Mouse (Mus musculus) hindbrain, embryonic 15.5 days (tissue): Measurements from ENCODE around the gene Oscar. TPM values are rescaled to one million over a fixed set of nuclear protein-coding genes. Genes with fewer than 3 reads are reported as not detected.
"Not testable (repeated sequence)": the region's sequence is repeated elsewhere in the genome, so short reads cannot be mapped to it uniquely, and the experiment has no call there.

Source experiments
- ATAC-seq: fragments of 200-750 bp; cut with Nextera tagmentation; 2 replicates; pipeline ENCODE4 v1.8.0; 2017; ENCODE audit warnings: low read depth, moderate number of reproducible peaks, moderate TSS enrichment; ENCODE audit not compliant: low FRiP score
- H3K27ac ChIP-seq: fragments of 300-500 bp; sonication (generic); replicated peaks from 2 replicates; pipeline ENCODE4 v1.5.1; 2015; ENCODE audit warnings: mild to moderate bottlenecking, inconsistent platforms
- H3K27me3 ChIP-seq: fragments of 300-500 bp; sonication (generic); 2 replicates; pipeline ENCODE4 v1.6.1; 2015; ENCODE audit warnings: control low read depth, inconsistent platforms
- H3K36me3 ChIP-seq: fragments of 300-500 bp; sonication (generic); 2 replicates; pipeline ENCODE4 v1.6.1; 2015; ENCODE audit warnings: control low read depth, inconsistent platforms
- H3K4me1 ChIP-seq: fragments of 300-500 bp; sonication (generic); replicated peaks from 2 replicates; pipeline ENCODE4 v1.6.1; 2015; ENCODE audit warnings: control low read depth, inconsistent platforms
- H3K4me2 ChIP-seq: fragments of 300-500 bp; sonication (generic); 2 replicates; pipeline ENCODE4 v1.6.1; 2015; ENCODE audit warnings: moderate library complexity, mild to moderate bottlenecking, inconsistent platforms
- H3K4me3 ChIP-seq: fragments of 300-500 bp; sonication (generic); 2 replicates; pipeline ENCODE4 v1.5.1; 2015; ENCODE audit warnings: mild to moderate bottlenecking, inconsistent platforms
- H3K9ac ChIP-seq: fragments of 300-500 bp; sonication (generic); 2 replicates; pipeline ENCODE4 v1.6.1; 2015; ENCODE audit warnings: inconsistent platforms
- H3K9me3 ChIP-seq: fragments of 300-500 bp; sonication (generic); 2 replicates; pipeline ENCODE4 v1.6.1; 2016; ENCODE audit warnings: control low read depth, inconsistent platforms
- WGBS: fragments of 180-500 bp; shearing (Covaris S2); methylation state at CpG from one replicate; pipeline ENCODE4 v1.1.7; 2015; 5-methylcytosine and 5-hydroxymethylcytosine counted together
- polyA plus RNA-seq: library from polyadenylated mRNA; unstranded; fragments of >200 nt; fragmentation: Nextera tagmentation; extraction: Ambion mirVana; gene quantifications from 2 replicates; pipeline ENCODE4 v1.2.1, GENCODE M21; 2015

Gene Oscar
- polyA plus RNA-seq, 1 experiment from 2014 or later = 0.66 TPM

DNA sequence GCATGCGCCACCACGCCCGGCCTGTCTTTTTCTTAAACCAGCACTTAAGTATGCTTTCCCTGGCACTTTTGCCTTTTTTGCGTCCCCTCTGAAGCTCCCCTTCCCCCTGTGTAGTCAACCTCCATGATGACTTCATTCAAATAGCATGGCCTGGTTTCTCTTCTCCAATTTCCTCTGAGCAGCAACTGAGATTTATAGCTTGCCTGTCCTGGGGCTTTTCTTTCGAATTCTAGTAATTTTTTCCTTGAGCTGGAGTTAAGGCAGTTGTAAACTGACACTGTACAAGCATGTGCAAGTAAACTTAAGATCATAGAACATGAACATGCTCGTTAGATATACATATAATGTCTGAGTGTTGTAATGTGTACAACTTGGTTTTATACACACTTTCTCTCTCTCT, 8.6 kb downstream of the Oscar start:
- H3K36me3 ChIP-seq = no peaks in the 10 kb centered on the region
- no peak for ATAC-seq
- H3K9me3 ChIP-seq = no peaks in the 10 kb centered on the region
- H3K4me3 ChIP-seq = no peak overlapping the region
- no peak overlapping the region for H3K9ac ChIP-seq
- WGBS = 89% methylated on average over 6 of the region's 6 CpGs
- H3K27ac ChIP-seq = no peak overlapping the region
- no peaks in the 10 kb centered on the region for H3K4me1 ChIP-seq
- H3K27me3 ChIP-seq = no peaks in the 10 kb centered on the region
- no peak overlapping the region for H3K4me2 ChIP-seq

DNA sequence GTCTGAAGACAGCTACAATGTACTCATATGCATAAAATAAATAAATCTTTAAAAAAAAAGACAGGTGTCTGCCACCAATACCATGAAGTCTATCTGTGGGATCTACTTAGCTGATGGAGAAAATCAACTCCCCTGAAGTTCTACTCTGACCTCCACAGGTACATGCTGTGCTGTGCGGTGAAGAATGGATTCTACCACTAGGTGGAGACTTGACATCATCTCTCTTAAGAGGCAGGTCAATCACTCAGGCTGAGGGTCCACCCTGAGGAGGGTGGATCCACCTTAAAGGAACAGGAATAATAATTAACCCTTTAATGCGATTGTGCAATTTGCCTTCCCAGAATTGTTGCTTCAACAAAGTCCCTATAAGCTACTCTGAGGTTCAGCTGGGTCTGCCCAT, 9.2 kb downstream of the Oscar start:
- Histone ChIP-seq H3K27me3 (no peaks in the 10 kb centered on the region), H3K9me3 (no peaks in the 10 kb centered on the region), H3K4me2 (no peak overlapping the region), H3K36me3 (no peaks in the 10 kb centered on the region), H3K4me1 (no peaks in the 10 kb centered on the region), H3K4me3 (no peak overlapping the region), H3K27ac (no peak overlapping the region), H3K9ac (no peak overlapping the region)
- peak; percentile 49; the same call in 1 of the 2 replicates for ATAC-seq
- 16% methylated on average over 2 of the region's 2 CpGs for WGBS

DNA sequence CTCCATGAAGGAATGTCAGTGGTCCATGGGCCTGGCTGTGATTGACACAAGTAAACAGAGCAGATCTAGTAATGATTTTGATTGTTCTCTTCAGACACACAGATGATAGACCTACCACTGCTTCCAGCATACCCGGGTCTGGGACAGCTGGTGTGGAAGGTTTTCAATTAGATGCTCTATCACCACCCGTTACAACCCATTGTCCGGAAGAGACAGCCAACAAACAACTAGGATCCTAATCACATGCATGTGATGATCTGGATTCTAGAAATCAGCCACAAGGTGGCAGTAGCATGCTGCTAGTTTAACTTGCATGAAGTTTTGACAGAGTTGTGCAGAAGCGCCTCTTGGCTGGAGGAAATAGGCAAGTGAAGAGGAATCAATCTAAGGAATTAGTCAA, 14.8 kb downstream of the Oscar start:
- no peaks in the 10 kb centered on the region for H3K9me3 ChIP-seq
- WGBS = 7% methylated on average over 4 of the region's 4 CpGs

DNA sequence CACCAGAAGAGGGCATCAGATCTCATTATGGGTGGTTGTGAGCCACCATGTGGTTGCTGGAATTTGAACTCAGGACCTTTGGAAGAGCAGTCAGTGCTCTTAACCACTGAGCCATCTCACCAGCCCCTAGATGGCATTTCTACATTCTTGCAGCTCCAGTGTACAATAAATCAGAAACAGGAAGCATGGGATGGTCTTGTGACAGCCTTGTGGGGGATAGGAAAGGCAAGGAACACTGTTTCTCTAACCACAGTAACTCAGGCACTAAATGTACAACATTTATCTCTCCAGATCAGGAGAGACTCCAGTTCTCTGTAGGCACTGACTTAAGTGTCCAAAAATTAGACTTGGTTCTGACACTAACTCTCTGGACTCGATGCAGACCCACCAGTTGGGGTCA, 18.2 kb downstream of the Oscar start:
- not testable (repeated sequence) for H3K9ac ChIP-seq, H3K9me3 ChIP-seq, ATAC-seq, H3K4me2 ChIP-seq, H3K4me3 ChIP-seq, H3K4me1 ChIP-seq, H3K27ac ChIP-seq, H3K36me3 ChIP-seq, H3K27me3 ChIP-seq
- 63% methylated on average over 1 of the region's 1 CpGs for WGBS

More for the DNA sequence above, 14.8 kb downstream of the Oscar start:
- H3K4me2 ChIP-seq = peak overlapping the region; percentile 7; the same call in 1 of the 2 replicates
- no peaks in the 10 kb centered on the region for H3K36me3 ChIP-seq
- no peaks in the 10 kb centered on the region for H3K27me3 ChIP-seq
- no peaks in the 10 kb centered on the region for H3K4me1 ChIP-seq
- no peak overlapping the region for H3K9ac ChIP-seq
- H3K27ac ChIP-seq = no peak overlapping the region
- H3K4me3 ChIP-seq = no peak overlapping the region
- ATAC-seq = peak; percentile 67; the same call in 1 of the 2 replicates

DNA sequence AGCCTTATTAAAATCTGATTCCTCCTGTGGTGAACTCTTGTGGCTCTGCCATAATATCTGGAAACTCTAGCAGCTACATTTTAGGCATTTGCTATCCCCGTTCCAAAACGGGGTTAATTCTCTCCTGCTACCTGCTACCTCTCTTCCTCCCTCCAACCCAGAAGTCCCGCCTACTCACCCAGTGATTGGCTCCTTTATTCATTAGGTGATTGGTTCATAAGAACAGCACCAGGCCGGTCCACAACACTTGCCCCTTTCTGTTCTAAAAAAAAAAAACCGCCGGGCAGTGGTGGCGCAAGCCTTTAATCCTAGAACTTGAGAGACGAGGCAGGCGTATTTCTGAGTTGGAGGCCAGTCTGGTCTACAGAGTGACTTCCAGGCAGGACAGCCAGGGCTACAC, 20.8 kb downstream of the Oscar start:
- no peak for ATAC-seq
- H3K4me3 ChIP-seq = peak overlapping the region; percentile 12; the same call in 1 of the 2 replicates
- H3K27ac ChIP-seq = no peak overlapping the region
- H3K4me1 ChIP-seq = no peaks in the 10 kb centered on the region
- no peaks in the 10 kb centered on the region for H3K36me3 ChIP-seq
- H3K9ac ChIP-seq = no peak overlapping the region
- no peaks in the 10 kb centered on the region for H3K9me3 ChIP-seq
- H3K27me3 ChIP-seq = no peaks in the 10 kb centered on the region
- WGBS = 18% methylated on average over 9 of the region's 9 CpGs
- H3K4me2 ChIP-seq = peak overlapping the region; percentile 38

DNA sequence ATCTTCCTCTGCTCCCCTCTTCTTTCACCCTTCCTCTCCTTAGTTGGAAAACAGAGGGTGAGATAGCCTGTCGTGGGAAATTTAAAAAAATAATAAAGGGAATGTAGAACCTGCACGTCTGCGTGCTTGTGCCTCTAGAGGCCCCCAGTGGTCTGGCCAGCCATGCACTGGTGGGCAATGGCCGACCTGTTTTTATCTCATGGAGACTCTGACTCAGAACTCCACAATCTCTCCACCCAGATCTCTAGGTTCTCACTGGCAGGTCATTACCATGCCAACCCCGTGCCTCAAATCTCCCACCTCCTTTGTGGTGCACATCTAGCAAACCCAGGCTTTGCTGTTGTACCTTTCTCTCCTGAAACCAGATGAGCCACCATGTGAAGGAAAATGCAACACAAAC, 21.3 kb downstream of the Oscar start:
- peak overlapping the region; percentile 38 for H3K4me2 ChIP-seq
- H3K4me3 ChIP-seq = 0 out of 2 replicates have a peak overlapping the region, but pooled peaks have one; percentile 12
- no peak overlapping the region for H3K9ac ChIP-seq
- no peak for ATAC-seq
- H3K9me3 ChIP-seq = no peaks in the 10 kb centered on the region
- no peaks in the 10 kb centered on the region for H3K4me1 ChIP-seq
- no peaks in the 10 kb centered on the region for H3K27me3 ChIP-seq
- no peaks in the 10 kb centered on the region for H3K36me3 ChIP-seq
- no peak overlapping the region for H3K27ac ChIP-seq
- WGBS = 24% methylated on average over 5 of the region's 5 CpGs

DNA sequence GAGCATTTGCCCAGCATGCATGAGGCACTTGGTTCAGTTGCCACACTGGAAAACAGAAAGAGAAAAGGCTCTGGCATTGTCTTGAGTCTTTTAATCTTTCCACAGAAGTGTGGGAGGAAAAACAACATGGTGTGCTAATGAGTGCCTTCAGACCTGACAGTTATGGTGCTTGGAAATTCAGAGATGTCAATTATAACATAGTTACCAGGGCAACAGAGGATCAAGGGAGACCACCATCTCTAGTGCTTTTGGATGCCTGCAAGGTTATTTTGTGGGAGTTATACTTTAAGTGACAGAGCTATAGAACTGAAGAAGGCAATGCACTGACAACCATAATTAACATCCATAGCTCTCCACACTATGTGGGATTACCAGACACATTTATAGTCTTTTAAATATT, 22.1 kb downstream of the Oscar start:
- Histone ChIP-seq H3K27ac (no peak overlapping the region), H3K4me3 (no peak overlapping the region), H3K9ac (no peak overlapping the region), H3K4me1 (no peaks in the 10 kb centered on the region), H3K4me2 (no peak overlapping the region), H3K27me3 (no peaks in the 10 kb centered on the region), H3K36me3 (no peaks in the 10 kb centered on the region), H3K9me3 (no peaks in the 10 kb centered on the region)
- no peak for ATAC-seq

DNA sequence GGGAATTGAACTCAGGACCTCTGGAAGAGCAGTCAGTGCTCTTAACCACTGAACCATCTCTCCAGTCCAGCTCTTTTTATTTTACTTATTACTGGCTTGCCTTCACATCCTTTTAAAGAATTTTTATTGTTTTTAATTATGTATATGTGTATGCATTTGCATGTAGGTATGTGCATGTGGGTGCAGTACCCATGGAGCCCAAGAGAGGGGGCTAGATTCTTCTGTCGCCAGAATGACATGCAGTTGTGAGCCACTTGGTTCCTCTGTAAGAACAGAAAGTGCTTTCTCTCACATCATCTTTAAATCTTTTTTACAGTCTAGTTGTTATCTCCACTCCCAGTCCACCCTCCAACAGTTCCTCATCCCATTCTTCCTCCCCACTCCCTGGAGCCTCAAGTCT, 24.4 kb downstream of the Oscar start:
- H3K4me1 ChIP-seq = no peaks in the 10 kb centered on the region
- no peak overlapping the region for H3K27ac ChIP-seq
- no peaks in the 10 kb centered on the region for H3K9me3 ChIP-seq
- ATAC-seq = no peak
- no peaks in the 10 kb centered on the region for H3K27me3 ChIP-seq
- no peak overlapping the region for H3K9ac ChIP-seq
- 71% methylated on average over 1 of the region's 1 CpGs for WGBS
- H3K4me2 ChIP-seq = no peak overlapping the region
- H3K36me3 ChIP-seq = no peaks in the 10 kb centered on the region
- no peak overlapping the region for H3K4me3 ChIP-seq

DNA sequence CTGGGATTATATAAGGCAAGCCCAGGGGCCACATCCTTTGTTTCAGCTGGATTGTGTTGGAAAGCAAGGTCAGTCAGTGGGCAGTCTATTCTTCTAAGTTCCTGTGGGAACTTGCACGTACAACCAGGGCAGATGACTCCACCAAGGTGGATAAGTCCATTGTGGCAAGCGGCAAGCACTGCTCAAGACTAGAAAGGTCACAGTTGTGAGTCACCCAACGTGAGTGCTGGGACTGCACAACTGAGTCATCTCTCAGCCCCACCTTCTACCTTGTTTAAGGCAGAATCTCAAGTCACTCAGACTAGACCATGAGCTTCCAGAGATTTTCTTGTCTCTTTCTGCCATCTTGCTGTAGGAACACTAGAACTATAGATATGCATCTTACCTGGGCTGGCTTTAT, 25.4 kb downstream of the Oscar start:
- no peak for ATAC-seq
- no peaks in the 10 kb centered on the region for H3K4me1 ChIP-seq
- H3K36me3 ChIP-seq = no peaks in the 10 kb centered on the region
- no peak overlapping the region for H3K9ac ChIP-seq
- no peaks in the 10 kb centered on the region for H3K27me3 ChIP-seq
- H3K4me3 ChIP-seq = no peak overlapping the region
- no peak overlapping the region for H3K27ac ChIP-seq
- WGBS = 83% methylated on average over 3 of the region's 3 CpGs
- H3K9me3 ChIP-seq = no peaks in the 10 kb centered on the region
- no peak overlapping the region for H3K4me2 ChIP-seq

DNA sequence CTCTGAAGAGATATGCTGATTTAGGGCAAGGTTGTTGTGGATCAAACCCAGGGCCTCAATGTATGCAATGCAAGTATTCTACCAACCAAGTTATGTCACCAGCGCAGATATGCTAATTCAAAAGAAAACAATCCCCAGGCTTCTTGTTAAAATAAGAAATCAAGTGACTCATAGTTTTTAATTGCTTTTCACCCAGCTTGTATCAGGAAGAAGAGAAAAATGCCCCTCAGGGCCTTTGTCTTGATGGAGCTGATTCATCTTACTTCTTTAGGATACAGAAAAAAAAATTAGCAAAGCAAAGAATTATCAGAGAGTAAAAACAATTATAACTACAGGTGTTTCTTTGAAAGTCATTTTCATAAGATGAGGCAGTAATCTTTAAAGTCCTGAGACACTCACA, 28.7 kb downstream of the Oscar start:
- no peaks in the 10 kb centered on the region for H3K27me3 ChIP-seq
- H3K4me1 ChIP-seq = no peaks in the 10 kb centered on the region
- 63% methylated on average over 1 of the region's 1 CpGs for WGBS
- no peak overlapping the region for H3K4me3 ChIP-seq
- H3K9ac ChIP-seq = no peak overlapping the region
- H3K27ac ChIP-seq = no peak overlapping the region
- no peaks in the 10 kb centered on the region for H3K9me3 ChIP-seq
- no peak overlapping the region for H3K4me2 ChIP-seq
- ATAC-seq = no peak
- no peaks in the 10 kb centered on the region for H3K36me3 ChIP-seq

DNA sequence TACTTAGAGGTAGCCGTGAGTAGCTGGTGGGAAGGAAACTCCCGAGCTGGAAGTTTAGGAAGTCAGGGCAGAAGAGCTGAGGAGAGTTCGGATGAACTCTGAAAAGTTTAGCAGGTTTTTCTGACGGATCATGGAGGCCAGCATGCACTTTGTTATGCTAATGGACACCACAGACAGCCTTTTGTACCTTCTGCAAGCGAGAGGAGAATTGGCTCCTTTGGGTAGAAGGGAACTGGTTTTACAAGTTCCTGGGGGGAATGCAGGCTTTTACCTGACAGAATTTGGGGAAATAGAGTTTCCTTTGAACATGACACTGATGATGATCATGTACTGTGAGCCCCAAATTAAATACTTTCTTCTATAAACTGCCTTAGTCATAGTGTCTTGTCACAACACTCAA, 29.7 kb downstream of the Oscar start:
- Histone ChIP-seq H3K36me3 (no peaks in the 10 kb centered on the region), H3K27me3 (no peaks in the 10 kb centered on the region), H3K9ac (no peak overlapping the region), H3K4me1 (no peaks in the 10 kb centered on the region), H3K4me2 (no peak overlapping the region), H3K4me3 (no peak overlapping the region), H3K9me3 (no peaks in the 10 kb centered on the region), H3K27ac (no peak overlapping the region)
- WGBS = 3% methylated on average over 5 of the region's 5 CpGs
- ATAC-seq = no peak

DNA sequence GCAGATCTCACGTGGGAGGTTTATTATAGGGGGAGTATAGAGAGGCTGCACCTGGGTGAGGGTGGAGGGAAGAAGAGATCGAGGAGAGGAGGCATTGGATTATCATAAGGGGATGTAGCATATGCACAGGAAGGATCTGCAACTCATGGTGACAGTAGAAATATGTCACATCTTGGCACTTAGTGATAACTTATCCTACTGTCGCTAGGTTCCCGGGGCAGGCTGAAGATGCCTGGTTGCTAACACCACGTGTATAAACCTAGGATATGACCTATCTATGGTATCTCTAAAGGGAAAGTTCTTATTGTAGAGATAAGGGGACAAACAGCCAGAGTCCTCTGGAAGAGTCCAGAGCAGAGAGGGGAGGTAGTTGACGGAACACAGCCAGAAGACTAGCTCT, 30.2 kb downstream of the Oscar start:
- no peaks in the 10 kb centered on the region for H3K27me3 ChIP-seq
- no peaks in the 10 kb centered on the region for H3K4me1 ChIP-seq
- no peak overlapping the region for H3K27ac ChIP-seq
- H3K4me3 ChIP-seq = no peak overlapping the region
- H3K9me3 ChIP-seq = no peaks in the 10 kb centered on the region
- WGBS = 25% methylated on average over 6 of the region's 6 CpGs
- H3K36me3 ChIP-seq = no peaks in the 10 kb centered on the region
- ATAC-seq = no peak
- no peak overlapping the region for H3K4me2 ChIP-seq
- no peak overlapping the region for H3K9ac ChIP-seq

DNA sequence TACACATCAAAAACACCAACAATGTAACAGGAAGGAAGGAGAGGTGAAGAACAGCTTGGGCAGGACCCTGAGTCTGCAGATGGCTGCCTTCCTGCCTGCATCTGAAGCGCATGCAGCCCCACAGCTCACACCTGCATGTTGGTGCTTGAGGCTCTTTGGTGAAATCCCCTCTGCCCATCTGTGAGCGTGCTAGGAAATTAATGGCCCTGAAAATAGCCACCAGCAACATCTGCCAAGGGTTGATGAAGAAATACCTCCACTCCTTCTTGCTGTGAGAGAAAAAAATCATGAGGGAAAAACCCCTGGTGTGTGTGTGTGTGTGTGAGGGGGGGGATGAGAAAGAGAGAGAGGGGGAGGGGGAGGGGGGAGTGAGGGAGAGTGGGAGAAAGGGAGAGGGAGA, 35.9 kb downstream of the Oscar start:
- H3K9ac ChIP-seq = no peak overlapping the region
- no peak overlapping the region for H3K4me2 ChIP-seq
- ATAC-seq = no peak
- no peaks in the 10 kb centered on the region for H3K4me1 ChIP-seq
- no peaks in the 10 kb centered on the region for H3K9me3 ChIP-seq
- H3K27me3 ChIP-seq = no peaks in the 10 kb centered on the region
- 56% methylated on average over 2 of the region's 2 CpGs for WGBS
- no peaks in the 10 kb centered on the region for H3K36me3 ChIP-seq
- H3K4me3 ChIP-seq = no peak overlapping the region
- no peak overlapping the region for H3K27ac ChIP-seq
